In genomic region chr1:103621984-103622383, GRCm38 (mm10) we compare ENCODE assay signal across 34 mouse cellular contexts.
"Had no signal": no experiment of that assay in that cellular context is flagged by ENCODE, and none has a peak within 500 bp of the region (broad histone marks: within the 10 kb centered on the region; RNA-seq: fewer than 3 reads in every experiment).

No protein-coding gene starts in this region.

- H3K27me3 ChIP-seq: heart, embryonic 13.5 days; heart, embryonic 15.5 days; hindbrain, embryonic 12.5 days; hindbrain, embryonic 13.5 days; hindbrain, embryonic 15.5 days; intestine, embryonic 15.5 days; kidney, embryonic 15.5 days had no signal

- H3K9ac ChIP-seq: heart, embryonic 13.5 days; heart, embryonic 15.5 days; hindbrain, embryonic 12.5 days; hindbrain, embryonic 13.5 days; hindbrain, embryonic 14.5 days; hindbrain, embryonic 15.5 days; intestine, embryonic 15.5 days; kidney, embryonic 15.5 days had no signal

- H3K4me3 ChIP-seq: heart, embryonic 10.5 days; heart, embryonic 13.5 days; heart, embryonic 15.5 days; hindbrain, embryonic 10.5 days; hindbrain, embryonic 12.5 days; hindbrain, embryonic 13.5 days; hindbrain, embryonic 15.5 days; intestine, embryonic 15.5 days; kidney, embryonic 15.5 days; layer of hippocampus, adult 2 months had no signal

- H3K4me2 ChIP-seq: heart, embryonic 11.5 days; heart, embryonic 13.5 days; heart, embryonic 15.5 days; hindbrain, embryonic 12.5 days; hindbrain, embryonic 13.5 days; hindbrain, embryonic 14.5 days; hindbrain, embryonic 15.5 days; intestine, embryonic 15.5 days; kidney, embryonic 15.5 days had no signal

- H3K27ac ChIP-seq: heart, embryonic 10.5 days; heart, embryonic 13.5 days; heart, embryonic 15.5 days; hindbrain, embryonic 10.5 days; hindbrain, embryonic 12.5 days; hindbrain, embryonic 13.5 days; hindbrain, embryonic 14.5 days; hindbrain, embryonic 15.5 days; hindbrain, postnatal 0 days; intestine, embryonic 15.5 days; kidney, embryonic 15.5 days; kidney, postnatal 0 days; layer of hippocampus, adult 2 months had no signal

- H3K9me3 ChIP-seq: heart, embryonic 10.5 days; heart, embryonic 13.5 days; heart, embryonic 15.5 days; hindbrain, embryonic 10.5 days; hindbrain, embryonic 12.5 days; hindbrain, embryonic 13.5 days; hindbrain, embryonic 15.5 days; intestine, embryonic 15.5 days; kidney, embryonic 15.5 days had no signal

- DNase-seq: heart, postnatal 10 days; heart, postnatal 14 days; heart, postnatal 36 days; heart, postnatal 4 days; kidney, adult 11 months; kidney, adult 18-20 months; kidney, adult 2 months; kidney, adult 8-10 months; kidney, adult 9 months; kidney, postnatal 10 days; kidney, postnatal 14 days; kidney, postnatal 25 days; kidney, postnatal 36 days; kidney, postnatal 4 days; layer of hippocampus, adult 9-11 months; layer of hippocampus, postnatal 36 days had no signal

- H3K4me1 ChIP-seq: heart, embryonic 10.5 days; heart, embryonic 13.5 days; heart, embryonic 15.5 days; hindbrain, embryonic 10.5 days; hindbrain, embryonic 12.5 days; hindbrain, embryonic 13.5 days; hindbrain, embryonic 15.5 days; intestine, embryonic 15.5 days; kidney, embryonic 15.5 days had no signal

- H3K36me3 ChIP-seq: heart, embryonic 10.5 days; heart, embryonic 13.5 days; heart, embryonic 15.5 days; hindbrain, embryonic 10.5 days; hindbrain, embryonic 12.5 days; hindbrain, embryonic 13.5 days; hindbrain, embryonic 15.5 days; intestine, embryonic 15.5 days; kidney, embryonic 15.5 days had no signal

- ATAC-seq: hindbrain, embryonic 16.5 days; hindbrain, postnatal 0 days; inflammation-experienced regulatory T-cells, adult 6 months; intestine, embryonic 15.5 days; intestine, embryonic 16.5 days; intestine, postnatal 0 days had no signal
